Mouse (Mus musculus): ENCODE data around the gene Dnajc5.

The Dnajc5 gene

DNA sequence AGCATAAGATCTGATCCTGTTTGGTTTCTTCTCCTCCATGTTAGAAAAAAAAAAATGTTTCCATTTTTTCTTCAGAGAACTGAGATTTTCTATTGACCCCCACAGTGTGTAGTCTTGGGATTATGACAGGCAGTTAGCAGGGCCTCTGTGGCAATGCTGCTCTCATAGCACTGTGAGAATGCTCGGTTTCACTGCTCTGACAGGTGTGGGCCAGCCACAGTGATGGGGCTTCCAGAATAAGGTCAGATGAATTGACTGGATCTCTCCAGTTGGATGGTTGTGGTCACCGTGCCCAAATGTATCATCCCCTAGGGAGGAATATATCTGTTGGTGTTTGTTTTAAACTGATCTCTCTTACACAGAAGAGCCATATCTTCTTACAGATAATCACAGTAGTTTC, 11.1 kb upstream of the Dnajc5 start:
- DNase-seq (ENCODE audit: extremely low read depth, insufficient read length, low spot score), result no peak

DNA sequence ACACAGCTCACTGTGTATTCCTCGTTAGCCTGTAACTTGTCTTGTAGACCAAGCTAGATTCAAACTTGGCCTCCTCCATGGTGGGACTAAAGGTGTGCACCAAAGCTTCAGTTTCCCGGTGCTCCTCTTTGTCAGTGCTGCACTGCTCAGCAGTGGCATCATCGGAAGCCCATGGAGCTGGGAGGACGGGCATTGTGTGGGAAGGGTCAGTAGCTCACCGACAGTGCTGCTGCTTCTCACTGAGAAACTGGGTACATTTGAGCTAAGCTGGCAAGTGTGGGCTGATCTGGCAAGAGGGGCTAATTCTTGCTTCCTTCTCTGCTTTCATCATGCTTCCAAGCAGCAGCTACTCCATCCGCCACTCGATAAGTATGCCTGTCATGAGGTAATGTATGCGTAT, 9.1 kb upstream of the Dnajc5 start:
- DNase-seq (ENCODE audit: extremely low read depth, insufficient read length, low spot score), result no peak

GRCm38 (mm10) chr2:181519201-181519600, 1.1 kb upstream of the Dnajc5 start:
- DNase-seq (ENCODE audit: extremely low read depth, insufficient read length, low spot score), result no peak

DNA sequence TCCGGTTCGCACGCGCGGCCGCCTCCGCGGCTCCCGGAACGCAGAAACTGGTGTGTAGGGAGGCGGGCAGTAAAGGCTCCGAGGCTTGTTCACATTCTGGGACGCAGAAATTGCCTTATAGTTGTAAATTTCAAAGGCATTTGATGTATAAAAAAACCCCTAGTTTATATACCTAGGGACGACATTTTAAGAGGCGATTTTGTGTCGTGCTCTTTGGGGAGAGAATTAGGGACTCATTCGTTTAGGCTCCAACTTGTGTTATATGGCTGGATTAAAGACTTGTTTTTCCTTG, 597 bp downstream of the Dnajc5 start:
- DNase-seq (ENCODE audit: extremely low read depth, insufficient read length, low spot score), result no peak

DNA sequence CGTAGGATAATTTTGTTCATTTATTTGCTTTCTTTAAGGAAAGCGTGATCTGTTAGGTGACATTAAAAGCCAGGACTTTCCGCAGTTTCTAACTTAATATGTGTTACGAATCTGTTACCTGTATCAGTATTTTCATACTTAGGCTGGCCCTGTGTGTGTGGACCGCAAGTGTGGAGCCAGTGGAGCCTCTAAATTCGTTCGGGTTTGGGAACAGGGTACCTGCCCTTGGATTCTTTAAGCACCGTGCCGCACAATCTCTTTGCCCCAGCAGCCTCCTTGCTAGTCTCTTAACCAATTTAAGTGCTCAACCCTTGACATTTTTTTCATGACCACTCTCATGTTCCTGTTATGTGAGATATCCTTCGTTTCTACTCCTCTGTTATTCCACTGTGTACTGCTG, 1.2 kb downstream of the Dnajc5 start:
- DNase-seq (ENCODE audit: extremely low read depth, insufficient read length, low spot score), result no peak

GRCm38 (mm10) chr2:181522811-181523210, 2.5 kb downstream of the Dnajc5 start:
- DNase-seq (ENCODE audit: extremely low read depth, insufficient read length, low spot score), result no peak

GRCm38 (mm10) chr2:181525526-181525925, 5.2 kb downstream of the Dnajc5 start:
- DNase-seq (ENCODE audit: extremely low read depth, insufficient read length, low spot score), result no peak

GRCm38 (mm10) chr2:181529076-181529475, 8.8 kb downstream of the Dnajc5 start:
- no peak for DNase-seq (ENCODE audit: extremely low read depth, insufficient read length, low spot score)

DNA sequence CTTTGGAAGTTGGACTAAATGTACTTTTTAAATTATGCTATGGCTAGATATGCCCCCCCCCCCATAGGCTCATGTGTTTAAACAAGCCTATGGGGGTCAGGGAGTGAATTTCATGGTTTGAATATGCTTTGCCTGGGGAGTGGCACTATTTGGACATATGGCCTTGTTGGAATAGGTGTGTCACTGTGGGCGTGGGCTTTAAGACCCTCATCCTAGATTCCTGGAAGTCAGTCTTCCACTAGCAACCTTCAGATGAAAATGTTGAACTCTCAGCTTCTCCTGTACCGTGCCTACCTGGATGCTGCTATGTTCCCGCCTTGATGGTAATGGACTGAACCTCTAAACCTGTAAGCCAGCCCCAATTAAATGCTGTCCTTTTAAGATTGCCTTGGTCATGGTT, 12.3 kb downstream of the Dnajc5 start:
- DNase-seq (ENCODE audit: extremely low read depth, insufficient read length, low spot score), result no peak

DNA sequence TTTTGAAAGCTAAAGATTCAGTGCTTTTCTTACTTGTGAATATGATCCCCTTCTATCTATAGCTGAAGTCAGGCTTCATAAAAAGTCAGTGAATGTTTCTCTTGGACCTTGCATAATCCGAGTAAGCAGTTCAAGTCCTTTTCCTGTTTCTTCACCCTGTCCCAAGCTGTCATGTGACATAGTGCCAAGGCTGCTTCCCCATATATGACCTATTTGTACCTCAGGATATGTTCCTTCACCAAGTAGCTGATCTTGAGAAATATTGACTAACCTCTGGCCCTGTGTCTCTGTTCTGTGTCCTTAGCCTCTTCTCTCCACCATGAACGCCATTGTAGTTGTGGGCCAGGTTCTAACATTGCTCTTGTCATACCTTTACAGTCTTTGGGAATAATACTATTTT, 16.1 kb downstream of the Dnajc5 start:
- DNase-seq (ENCODE audit: extremely low read depth, insufficient read length, low spot score), result no peak

DNA sequence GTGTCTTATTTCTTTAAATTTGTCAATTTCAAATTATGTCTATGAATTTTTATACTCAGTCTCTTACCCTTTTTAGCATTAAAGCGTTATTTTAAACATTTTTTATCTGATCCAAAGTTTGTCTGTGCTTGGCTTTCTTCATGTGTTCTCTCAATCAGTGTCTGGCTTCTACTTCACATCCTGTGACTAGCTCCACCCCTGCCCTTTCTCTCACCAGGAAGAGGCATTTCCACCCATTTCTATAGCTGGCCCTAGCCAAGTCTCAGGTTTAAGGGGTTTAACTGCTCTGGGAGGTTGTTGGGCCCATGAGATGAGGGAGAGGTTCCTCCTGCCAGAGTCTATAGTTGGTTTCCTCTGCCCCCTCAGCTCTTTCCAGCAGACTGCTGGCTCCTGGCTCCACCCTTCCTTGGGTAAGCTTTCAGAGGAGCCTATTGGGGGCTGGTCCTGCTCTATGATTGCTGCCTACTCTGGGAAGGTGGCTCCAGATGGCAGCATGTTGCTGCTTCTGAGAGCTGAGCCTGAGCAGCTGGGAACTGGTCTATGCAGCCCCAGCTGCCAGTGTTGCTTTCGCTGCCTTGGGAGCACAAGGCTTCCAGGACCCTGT, 17.3 kb downstream of the Dnajc5 start:
- no peak for DNase-seq (ENCODE audit: extremely low read depth, insufficient read length, low spot score)

- no peak for DNase-seq (ENCODE audit: extremely low read depth, insufficient read length, low spot score)
Observed at GRCm38 (mm10) chr2:181541761-181542380, 21.6 kb downstream of the Dnajc5 start.

DNA sequence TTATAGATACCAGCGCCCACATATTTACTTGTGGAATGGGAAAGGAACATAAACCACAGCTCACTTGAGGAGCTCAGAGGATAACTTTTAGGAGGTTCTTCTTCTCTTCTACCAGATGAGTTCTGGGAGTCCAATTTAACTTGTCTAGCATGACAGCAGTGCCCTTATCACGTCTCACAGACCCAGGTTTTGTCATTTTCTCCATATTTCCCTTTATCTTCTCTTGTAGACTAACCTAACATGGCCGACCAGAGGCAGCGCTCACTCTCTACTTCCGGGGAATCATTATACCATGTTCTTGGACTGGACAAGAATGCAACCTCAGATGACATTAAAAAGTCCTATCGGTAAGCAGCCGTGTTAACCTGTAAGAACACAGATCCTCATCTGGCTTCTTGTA, 25.9 kb downstream of the Dnajc5 start:
- DNase-seq (ENCODE audit: extremely low read depth, insufficient read length, low spot score), result no peak

- DNase-seq (ENCODE audit: extremely low read depth, insufficient read length, low spot score), result no peak
Observed at GRCm38 (mm10) chr2:181548227-181548626, 27.9 kb downstream of the Dnajc5 start.

- no peak for DNase-seq (ENCODE audit: extremely low read depth, insufficient read length, low spot score)
Observed at GRCm38 (mm10) chr2:181548682-181549081, 28.4 kb downstream of the Dnajc5 start.

- no peak for DNase-seq (ENCODE audit: extremely low read depth, insufficient read length, low spot score)
Observed at GRCm38 (mm10) chr2:181550233-181550632, 29.9 kb downstream of the Dnajc5 start.

DNA sequence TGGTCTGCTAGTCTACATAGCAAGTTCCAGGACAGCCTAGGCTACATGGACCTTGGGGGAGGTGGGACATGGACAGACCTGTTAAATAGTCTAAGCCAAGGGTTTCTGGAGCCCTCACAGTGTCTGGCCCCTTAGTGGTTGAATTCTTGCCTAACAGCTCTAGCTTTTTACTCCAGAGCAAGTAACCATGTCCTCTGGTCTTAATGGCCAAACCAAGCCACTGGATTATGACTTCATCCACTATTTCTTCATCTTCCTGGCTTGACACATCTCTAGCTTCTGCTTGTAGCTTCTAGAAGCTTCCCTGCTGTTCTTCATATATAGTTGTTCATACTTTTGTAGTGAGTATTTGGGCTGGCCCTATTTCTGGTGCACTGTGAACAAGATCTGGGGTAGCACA, 33.5 kb downstream of the Dnajc5 start:
- DNase-seq (ENCODE audit: extremely low read depth, insufficient read length, low spot score), result no peak

GRCm38 (mm10) chr2:181567338-181567737, 47.1 kb downstream of the Dnajc5 start:
- DNase-seq (ENCODE audit: extremely low read depth, insufficient read length, low spot score), result no peak

- DNase-seq (ENCODE audit: extremely low read depth, insufficient read length, low spot score), result no peak
Observed at GRCm38 (mm10) chr2:181568272-181569008, 48.2 kb downstream of the Dnajc5 start.

- no peak for DNase-seq (ENCODE audit: extremely low read depth, insufficient read length, low spot score)
Observed at GRCm38 (mm10) chr2:181569856-181570255, 49.6 kb downstream of the Dnajc5 start.

GRCm38 (mm10) chr2:181570375-181570774, 50.1 kb downstream of the Dnajc5 start:
- DNase-seq (ENCODE audit: extremely low read depth, insufficient read length, low spot score), result no peak

DNA sequence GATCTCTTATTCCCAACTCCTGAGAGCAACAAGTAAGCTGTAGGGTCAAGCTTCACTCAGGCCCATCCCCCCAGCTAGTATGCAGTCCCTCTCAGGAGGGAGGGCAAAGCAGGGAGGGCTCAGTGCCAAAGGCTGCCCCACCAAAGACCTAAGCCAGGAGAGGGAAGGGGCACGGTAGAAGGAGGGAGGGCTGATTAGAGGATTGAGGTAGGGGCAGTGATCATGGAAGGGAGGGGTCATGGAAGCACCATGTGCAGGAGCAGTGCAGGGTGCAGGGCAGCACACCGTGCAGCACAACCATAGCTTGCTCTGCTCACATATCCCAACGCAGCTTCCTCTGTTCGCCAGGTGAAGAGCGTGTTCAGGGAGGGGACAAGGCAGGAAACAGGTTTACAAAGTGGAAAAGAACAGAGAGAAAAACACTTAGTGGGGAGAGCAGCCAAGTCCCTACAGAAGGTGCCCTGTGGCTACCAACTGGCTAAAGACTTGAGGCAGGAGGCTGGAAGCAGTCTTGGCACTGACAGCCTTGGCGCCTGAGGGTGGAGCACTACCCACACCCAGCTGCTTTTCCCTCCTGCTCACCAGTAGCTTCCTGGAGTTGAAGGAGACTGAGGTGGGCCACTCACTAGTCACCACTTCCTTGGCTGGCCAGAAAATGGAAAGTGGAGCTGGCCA, 50.8 kb downstream of the Dnajc5 start:
- no peak for DNase-seq (ENCODE audit: extremely low read depth, insufficient read length, low spot score)
